Mouse (Mus musculus) splenic B cell, adult 2 months (primary cell): ENCODE data around the gene Col1a1.

Source experiments
- DNase-seq: peaks from one replicate; pipeline ENCODE4 v3.0.0-alpha.2; 2011; ENCODE audit warnings: low read depth, low spot score
- H3K27me3 ChIP-seq: 2 replicates; pipeline ENCODE4 v1.6.1; 2012; ENCODE audit warnings: mild to moderate bottlenecking, low read length, moderate library complexity, mixed read lengths; ENCODE audit not compliant: control insufficient read depth, poor library complexity, insufficient read depth, severe bottlenecking
- H3K36me3 ChIP-seq: 2 replicates; pipeline ENCODE4 v1.6.1; 2012; ENCODE audit warnings: mild to moderate bottlenecking, low read length, moderate library complexity, mixed read lengths; ENCODE audit not compliant: control insufficient read depth, poor library complexity, insufficient read depth, severe bottlenecking

Gene Col1a1

GRCm38 (mm10) chr11:94936045-94936444 is at the start of gene Col1a1:
TSS of gene Col1a1 (plus strand) at chr11:94936224.
- no peak for DNase-seq
- H3K36me3 ChIP-seq: no peaks in the 10 kb centered on the region

GRCm38 (mm10) chr11:94891155-94891554 is 44.9 kb upstream of the Col1a1 start:
- H3K27me3 ChIP-seq: no peaks in the 10 kb centered on the region
- no peak for DNase-seq
- no peaks in the 10 kb centered on the region for H3K36me3 ChIP-seq

More at GRCm38 (mm10) chr11:94936045-94936444, at the start of gene Col1a1:
- no peaks in the 10 kb centered on the region for H3K27me3 ChIP-seq

GRCm38 (mm10) chr11:94896753-94897376 is 39.2 kb upstream of the Col1a1 start:
- no peaks in the 10 kb centered on the region for H3K36me3 ChIP-seq
- no peaks in the 10 kb centered on the region for H3K27me3 ChIP-seq
- no peak for DNase-seq

DNA sequence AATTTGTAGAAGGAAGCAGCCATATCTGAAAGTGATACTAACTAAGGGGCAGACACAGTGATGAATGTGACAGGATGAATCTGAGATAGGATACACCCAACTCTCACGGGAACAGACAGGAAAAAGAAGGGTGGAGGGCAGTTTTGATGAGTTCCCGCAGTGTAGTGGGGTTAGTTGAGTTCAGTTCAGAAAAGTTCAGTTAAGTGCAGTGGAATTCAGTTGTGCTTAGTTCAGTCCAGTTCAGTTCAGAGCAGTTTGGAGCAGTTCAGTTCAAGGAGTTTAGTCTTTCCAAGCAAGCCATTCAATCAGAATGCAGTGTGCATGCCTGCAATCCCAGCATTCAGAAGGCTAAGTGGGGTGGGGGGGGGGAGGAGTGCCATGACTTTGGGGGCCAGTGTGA is 34.8 kb upstream of the Col1a1 start:
- DNase-seq: no peak
- Histone ChIP-seq H3K27me3 (no peaks in the 10 kb centered on the region), H3K36me3 (no peaks in the 10 kb centered on the region)

- H3K36me3 ChIP-seq: no peaks in the 10 kb centered on the region
- no peak for DNase-seq
- H3K27me3 ChIP-seq: no peaks in the 10 kb centered on the region
These were observed 31.7 kb upstream of the Col1a1 start for GRCm38 (mm10) chr11:94904306-94904705.

- DNase-seq: no peak
- Histone ChIP-seq H3K27me3 (no peaks in the 10 kb centered on the region), H3K36me3 (no peaks in the 10 kb centered on the region)
These were observed 25.1 kb upstream of the Col1a1 start for GRCm38 (mm10) chr11:94910971-94911370.

DNA sequence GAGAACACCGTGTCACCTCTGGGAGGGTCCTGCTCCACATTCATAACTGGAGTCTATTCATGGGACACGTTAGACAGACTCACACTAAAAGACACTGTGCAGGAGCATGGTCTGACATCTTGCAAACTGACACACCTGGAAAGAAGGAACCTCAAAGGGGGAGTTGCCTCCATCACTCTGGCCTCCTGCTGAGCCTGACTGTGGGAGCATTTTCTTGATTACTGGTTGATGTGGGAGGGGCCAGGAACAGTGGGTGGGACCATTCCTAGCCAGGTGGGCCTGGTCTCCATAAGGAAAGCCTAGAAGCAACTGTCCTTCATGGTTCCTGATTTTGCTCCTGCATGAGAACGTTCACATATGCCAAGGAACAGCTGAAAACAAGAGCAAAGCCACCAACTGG is 23.5 kb upstream of the Col1a1 start:
- no peak for DNase-seq
- Histone ChIP-seq H3K36me3 (no peaks in the 10 kb centered on the region), H3K27me3 (no peaks in the 10 kb centered on the region)

DNA sequence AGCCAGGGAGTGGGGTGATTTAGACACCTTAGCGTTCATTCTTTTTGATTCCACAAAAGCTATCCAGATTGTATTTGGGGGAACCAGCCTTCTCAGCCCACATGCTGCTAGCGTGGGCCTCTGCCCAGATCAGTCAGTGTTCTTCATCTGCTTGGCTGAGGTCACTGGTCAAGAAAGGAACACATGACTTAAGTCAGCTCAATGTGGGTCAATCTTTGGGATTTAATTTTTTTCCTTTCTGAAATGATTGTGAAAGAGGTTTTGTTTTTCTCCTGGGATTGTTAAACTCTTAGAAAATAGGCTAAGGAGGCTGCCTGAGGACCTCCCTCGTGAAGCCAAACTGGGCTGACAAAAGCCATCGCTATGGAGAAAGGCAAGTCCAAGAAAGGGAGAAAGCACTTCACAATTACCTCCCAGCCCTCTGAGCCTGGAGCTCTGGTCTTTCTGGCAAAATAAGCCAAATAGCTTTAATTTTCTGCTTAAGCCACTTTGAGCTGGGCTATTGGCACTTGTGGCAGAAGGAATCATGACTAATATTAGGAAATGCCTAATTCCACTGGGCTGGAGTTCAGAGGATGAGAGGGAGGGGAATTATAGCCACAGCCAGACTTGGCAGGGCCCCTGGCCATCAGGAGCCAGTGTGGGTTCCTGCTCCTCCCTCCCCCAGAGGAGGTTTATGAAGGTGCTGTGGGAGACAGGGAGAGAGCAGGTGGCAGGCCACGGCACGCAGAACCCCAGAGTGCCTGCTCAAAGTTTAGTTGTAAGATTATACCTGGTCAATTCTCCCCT is 22.5 kb upstream of the Col1a1 start:
- no peaks in the 10 kb centered on the region for H3K27me3 ChIP-seq
- H3K36me3 ChIP-seq: no peaks in the 10 kb centered on the region
- DNase-seq: no peak

DNA sequence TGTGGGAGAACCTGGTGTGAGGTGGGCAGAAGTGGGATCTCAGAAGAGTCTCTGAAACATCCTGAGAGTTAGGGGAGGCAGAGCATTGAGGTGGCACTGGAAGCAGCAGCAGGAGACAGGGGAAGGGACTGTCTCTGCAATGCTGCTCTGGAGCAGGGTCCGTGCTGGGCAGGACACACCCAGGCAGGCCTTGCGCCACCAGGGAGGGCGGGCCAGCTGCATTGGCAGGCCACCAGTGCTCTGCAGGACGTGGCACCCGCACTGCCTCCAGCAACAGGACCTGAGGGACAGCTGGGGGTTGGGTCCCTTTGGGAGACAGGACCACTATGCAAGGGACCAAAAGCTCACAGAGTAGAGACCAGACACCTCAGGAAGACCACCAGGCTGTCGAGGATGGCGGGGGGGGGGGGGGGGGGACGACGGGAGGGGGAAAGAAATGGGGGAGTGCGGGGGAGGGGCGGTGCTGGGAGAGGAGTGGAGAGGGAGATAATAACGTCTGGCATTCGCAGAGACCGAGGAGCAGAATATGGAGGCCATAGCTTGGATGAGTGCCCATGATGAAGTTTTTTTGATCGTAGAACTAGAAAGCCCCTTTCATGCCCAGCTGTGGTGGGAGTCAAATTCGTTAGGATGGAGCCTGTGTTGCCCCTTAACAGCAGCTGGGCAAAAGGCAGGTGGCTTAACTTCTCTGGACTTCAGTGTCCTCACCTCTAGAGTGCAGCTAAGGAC is 20.2 kb upstream of the Col1a1 start:
- Histone ChIP-seq H3K36me3 (no peaks in the 10 kb centered on the region), H3K27me3 (no peaks in the 10 kb centered on the region)
- DNase-seq: no peak

DNA sequence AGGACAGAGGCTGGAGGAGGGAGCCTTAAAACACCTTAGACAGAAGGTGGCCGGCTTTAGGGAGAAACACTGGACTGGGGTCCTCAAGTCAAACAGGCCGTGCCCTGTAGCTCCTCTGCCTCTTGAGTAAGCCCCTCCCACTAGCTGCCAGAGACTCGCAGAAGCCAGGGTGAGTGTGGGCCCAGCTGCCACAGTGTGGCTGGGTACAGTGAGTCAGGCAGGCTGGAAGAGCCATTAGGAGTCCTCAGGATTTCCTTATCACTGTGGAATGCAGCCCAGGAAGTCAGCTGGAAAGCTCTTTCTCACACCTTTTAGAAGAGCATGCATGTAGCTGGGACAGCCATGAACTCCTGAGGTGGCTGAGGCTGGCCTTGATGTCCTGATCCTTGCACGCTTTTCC is 19.5 kb upstream of the Col1a1 start:
- Histone ChIP-seq H3K27me3 (no peaks in the 10 kb centered on the region), H3K36me3 (no peaks in the 10 kb centered on the region)
- DNase-seq: no peak

- Histone ChIP-seq H3K27me3 (no peaks in the 10 kb centered on the region), H3K36me3 (no peaks in the 10 kb centered on the region)
- DNase-seq: no peak
These were observed 18.3 kb upstream of the Col1a1 start for GRCm38 (mm10) chr11:94917717-94918116.

GRCm38 (mm10) chr11:94920996-94921401 is 15.0 kb upstream of the Col1a1 start:
- Histone ChIP-seq H3K36me3 (no peaks in the 10 kb centered on the region), H3K27me3 (no peaks in the 10 kb centered on the region)
- no peak for DNase-seq

DNA sequence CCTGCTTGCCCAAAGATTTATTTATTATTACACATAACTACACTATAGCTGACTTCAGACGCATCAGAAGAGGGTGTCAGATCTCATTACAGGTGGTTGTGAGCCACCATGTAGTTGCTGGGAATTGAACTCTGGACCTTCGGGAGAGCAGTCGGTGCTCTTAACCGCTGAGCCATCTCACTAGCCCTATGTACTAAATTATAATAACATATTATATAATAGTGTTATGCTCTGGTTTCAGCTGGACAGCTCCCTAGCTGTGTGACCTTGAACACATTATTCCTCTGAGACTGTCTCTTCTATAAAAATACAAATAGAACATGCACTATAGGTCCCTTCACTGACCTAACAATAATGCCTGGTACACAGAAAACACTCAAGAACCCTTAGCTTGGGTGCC is 11.0 kb upstream of the Col1a1 start:
- no peaks in the 10 kb centered on the region for H3K36me3 ChIP-seq
- DNase-seq: no peak
- H3K27me3 ChIP-seq: no peaks in the 10 kb centered on the region

DNA sequence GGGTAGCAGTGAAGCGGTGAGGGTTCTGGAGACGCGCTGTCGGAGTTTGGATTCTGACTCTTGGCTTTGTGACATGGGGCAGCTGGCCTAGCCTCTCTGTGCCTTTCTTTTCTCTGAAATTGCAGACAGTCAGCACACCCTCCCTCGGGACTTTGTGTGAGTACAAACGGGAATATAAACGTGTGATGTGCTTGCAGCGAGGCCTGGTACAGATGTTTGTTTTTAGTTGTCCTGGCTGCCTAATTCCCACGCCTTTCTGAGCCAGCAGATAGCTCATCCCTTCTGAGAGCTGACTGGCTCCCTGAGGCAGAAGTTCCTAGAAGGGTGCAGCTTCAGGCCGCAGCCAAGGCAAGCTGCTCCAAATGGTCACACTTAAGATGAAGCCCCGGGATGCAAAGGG is 9.6 kb upstream of the Col1a1 start:
- no peak for DNase-seq
- no peaks in the 10 kb centered on the region for H3K27me3 ChIP-seq
- no peaks in the 10 kb centered on the region for H3K36me3 ChIP-seq

DNA sequence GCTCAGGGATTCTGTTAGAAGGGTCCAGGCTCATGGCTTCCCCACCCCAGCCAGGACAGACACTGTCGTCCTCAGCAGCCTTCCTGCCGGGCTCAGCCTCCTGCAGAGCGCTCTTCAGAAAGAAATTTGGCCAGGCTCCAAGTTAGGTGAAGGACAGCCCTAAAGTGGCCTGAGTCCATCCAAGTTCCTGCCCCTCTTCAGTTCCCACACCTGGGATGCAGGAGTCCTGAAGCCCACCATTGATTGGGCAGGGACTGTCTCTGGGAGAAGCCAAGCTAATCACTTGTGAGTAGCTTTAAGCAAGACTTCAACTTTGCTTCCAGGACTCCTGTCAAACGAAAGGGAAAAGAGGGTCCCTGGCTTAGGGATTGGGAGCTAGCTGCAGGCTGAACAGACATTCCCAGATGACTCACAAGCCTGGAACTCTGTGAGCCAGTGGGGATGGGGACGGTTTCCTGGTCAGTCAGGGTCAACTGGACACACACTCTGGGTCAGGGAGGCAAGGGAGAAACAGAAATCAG is 8.2 kb upstream of the Col1a1 start:
- Histone ChIP-seq H3K27me3 (no peaks in the 10 kb centered on the region), H3K36me3 (no peaks in the 10 kb centered on the region)
- DNase-seq: no peak
